Mouse (Mus musculus) left cerebral cortex, postnatal 25 days (tissue): ENCODE results near the gene Lrrc28. TPM values are rescaled to one million over a fixed set of nuclear protein-coding genes. Genes with fewer than 3 reads are reported as not detected.

Experiments
- DNase-seq, 2 experiments: peaks; one replicate each; pipeline ENCODE4 v3.0.0; 2022; ENCODE audit warnings: low spot score in 2 of 2, mixed read lengths in 1 of 2
- intact Hi-C: fragments of 180-260 bp; cut with DNase I; formaldehyde crosslinking; loops from one replicate; pipeline ENCODE4 v1.15.1; 2025
- total RNA-seq, 2 experiments: library from RNA; stranded (reverse); gene quantifications; 2 replicates each; pipeline ENCODE4 v1.2.3; 2021

The Lrrc28 gene
- total RNA-seq, 2 experiments from 2014 or later = 33.8 to 36.8 TPM

DNA sequence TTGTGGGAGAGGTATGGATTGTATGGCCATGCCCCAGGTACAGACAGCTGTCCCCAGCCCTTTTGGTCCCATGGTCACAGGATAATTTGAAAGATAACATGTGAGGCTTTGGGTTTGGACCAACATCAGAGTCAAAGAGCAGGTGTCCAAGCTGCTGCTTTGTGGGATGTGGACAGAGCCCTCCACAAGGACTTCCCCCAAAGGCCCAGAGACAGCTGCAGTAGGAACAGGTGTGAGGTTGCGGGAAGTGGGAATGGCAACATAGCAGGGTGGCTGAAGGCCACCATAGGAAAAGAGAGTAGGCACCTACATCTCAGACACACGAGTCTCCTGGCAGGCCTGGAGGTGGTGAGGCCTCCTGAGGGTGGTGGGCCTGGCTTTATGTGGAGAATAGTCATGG is 178.7 kb downstream of the Lrrc28 start:
- no peak for DNase-seq
- intact Hi-C loops = no loop called here

DNA sequence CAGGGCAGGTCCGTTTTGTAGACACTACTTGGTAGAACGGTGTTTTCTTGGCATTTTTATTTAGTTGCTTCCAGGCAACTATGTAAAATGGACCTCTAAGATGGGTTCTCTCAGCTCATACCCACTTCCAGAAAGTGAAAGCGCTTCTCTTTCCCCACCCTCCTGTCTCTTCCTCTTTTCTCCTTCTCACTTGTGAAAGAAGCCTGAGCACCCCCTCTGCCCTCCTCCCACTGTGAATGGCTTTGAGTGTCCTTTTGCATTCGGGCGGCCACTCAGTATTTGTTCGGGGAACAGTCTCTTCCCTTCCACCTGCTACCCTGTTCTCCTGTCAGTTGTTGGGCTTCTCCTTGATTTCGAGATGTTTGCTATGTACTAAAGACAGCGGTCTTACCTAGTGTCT is 180.4 kb downstream of the Lrrc28 start:
- intact Hi-C loops = loop anchor here (5.0 kb wide), 1 partner anchor 92 kb away; the partner anchor contains the start of gene Mef2a
- no peak for DNase-seq

DNA sequence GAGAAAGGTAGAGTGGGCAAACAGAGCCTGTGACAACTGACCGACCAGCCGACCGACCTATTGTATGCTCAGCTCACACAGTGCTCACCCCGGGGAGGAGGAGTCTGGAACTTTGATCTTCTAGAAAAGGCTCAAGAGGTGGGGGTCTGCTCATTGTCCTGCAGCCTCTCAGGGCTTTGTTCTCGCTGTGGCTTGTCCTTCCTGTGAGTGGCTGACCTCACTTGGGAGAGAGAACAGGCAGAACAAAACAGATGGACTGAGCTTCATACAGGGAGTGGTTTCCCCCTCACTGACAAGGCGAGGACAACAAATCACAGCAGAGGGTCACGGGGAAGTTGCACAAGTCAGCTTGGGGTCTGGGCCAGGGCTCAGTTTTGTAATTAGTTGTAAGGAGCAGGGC is 181.5 kb downstream of the Lrrc28 start:
- intact Hi-C loops = loop anchor here (5.0 kb wide), 1 partner anchor 91 kb away; the partner anchor contains the start of gene Mef2a
- no peak for DNase-seq

Other genes starting within 250 kb of the Lrrc28 start
- 10 to 100 TPM in 1 of 2 experiments, 1 to 10 TPM in 1; 7.1 to 10.3 TPM for gene Ttc23, start 2.1 kb upstream of the Lrrc28 start, total RNA-seq
- 10 to 100 TPM; 16.8 to 17.6 TPM for gene Synm, start 114.5 kb upstream of the Lrrc28 start, total RNA-seq